Mouse (Mus musculus) embryonic facial prominence, embryonic 14.5 days (tissue): ENCODE results near the gene Adamts12. TPM values are rescaled to one million over a fixed set of nuclear protein-coding genes. Genes with fewer than 3 reads are reported as not detected.

Experiments
- polyA plus RNA-seq: library from polyadenylated mRNA; unstranded; fragments of >200 nt; fragmentation: Nextera tagmentation; extraction: Ambion mirVana; gene quantifications from 2 replicates; pipeline ENCODE4 v1.2.1, GENCODE M21; 2014

The Adamts12 gene
- polyA plus RNA-seq, 1 experiment from 2014 or later: 12.8 TPM

Other genes starting within 250 kb of the Adamts12 start
- 115 and 159 TPM in 2 replicates for gene C1qtnf3, start 112.5 kb upstream of the Adamts12 start, polyA plus RNA-seq
- 27.9 and 28.6 TPM in 2 replicates for gene Amacr, start 83.0 kb upstream of the Adamts12 start, polyA plus RNA-seq
- 0.86 and 1.1 TPM in 2 replicates for gene Slc45a2, start 64.1 kb upstream of the Adamts12 start, polyA plus RNA-seq
- 1.2 and 1.6 TPM in 2 replicates for gene Rxfp3, start 26.8 kb upstream of the Adamts12 start, polyA plus RNA-seq